Mouse (Mus musculus) cerebellum, adult 2 months (tissue): ENCODE measurements around the gene Dock11. TPM values are rescaled to one million over a fixed set of nuclear protein-coding genes. Genes with fewer than 3 reads are reported as not detected.
A peak's percentile ranks its signal among the peaks of the same experiment; 100 is the strongest.

Experiments
- DNase-seq, 2 experiments: peaks; one replicate each; pipeline ENCODE4 v3.0.0; 2021
- H3K27ac ChIP-seq: fragments of 200-500 bp; 2 replicates; pipeline ENCODE4 v1.5.1; 2012; ENCODE audit warnings: low read length, control low read depth, inconsistent platforms; ENCODE audit not compliant: insufficient read depth
- H3K27me3 ChIP-seq: fragments of 200-500 bp; 2 replicates; pipeline ENCODE4 v1.6.1; 2012; ENCODE audit warnings: inconsistent platforms, mild to moderate bottlenecking, low read length, moderate library complexity; ENCODE audit not compliant: control insufficient read depth, insufficient read depth
- H3K4me1 ChIP-seq: fragments of 200-500 bp; 2 replicates; pipeline ENCODE4 v1.6.1; 2011; ENCODE audit warnings: low read length; ENCODE audit not compliant: control insufficient read depth, insufficient read depth
- H3K4me3 ChIP-seq: fragments of 200-500 bp; replicated peaks from 2 replicates; pipeline ENCODE3; 2011; ENCODE audit warnings: mild to moderate bottlenecking, low read depth, low read length, control low read depth; ENCODE audit not compliant: insufficient read depth
- CTCF ChIP-seq: fragments of 200-500 bp; IDR thresholded peaks from 2 replicates; pipeline ENCODE4 v1.5.1; 2011; ENCODE audit warnings: low read depth, mild to moderate bottlenecking, control low read depth, low read length, moderate library complexity, borderline replicate concordance; ENCODE audit not compliant: insufficient read depth
- POLR2A ChIP-seq: fragments of 200-500 bp; IDR thresholded peaks from 2 replicates; pipeline ENCODE4 v1.6.1; 2011; ENCODE audit warnings: low read length, control low read depth, borderline replicate concordance; ENCODE audit not compliant: insufficient read depth
- WGBS: fragments of 180-500 bp; shearing (Covaris S2); methylation state at CpG from one replicate; pipeline ENCODE4 v1.1.7; 2018; 5-methylcytosine and 5-hydroxymethylcytosine counted together
- polyA plus RNA-seq: library from polyadenylated mRNA; depleted of rRNA; stranded (reverse); fragments of >200 nt; gene quantifications from 2 replicates; pipeline ENCODE4 v1.2.3, GENCODE M21; 2012

Gene Dock11
- polyA plus RNA-seq, 1 experiment, result 7.0 TPM

DNA sequence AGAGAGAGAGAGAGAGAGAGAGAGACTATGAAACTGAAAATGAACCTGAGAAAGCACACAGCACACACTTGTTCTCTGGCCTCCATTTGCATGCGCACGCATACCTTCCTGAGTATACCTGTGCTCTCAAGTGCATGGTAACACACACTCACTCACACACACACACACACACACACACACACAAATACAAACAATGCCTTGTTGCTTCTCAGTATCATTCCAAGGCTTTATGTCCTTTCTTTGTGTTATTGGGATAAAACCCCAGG lies 9.8 kb downstream of the Dock11 start:
- Histone ChIP-seq H3K4me3 (no peak overlapping the region), H3K27ac (no peak overlapping the region), H3K4me1 (no peaks in the 10 kb centered on the region), H3K27me3 (no peaks in the 10 kb centered on the region)
- no peak for DNase-seq
- 100% methylated on average over 2 of the region's 2 CpGs for WGBS
- no peak for TF ChIP-seq CTCF
- TF ChIP-seq POLR2A, result no peak

DNA sequence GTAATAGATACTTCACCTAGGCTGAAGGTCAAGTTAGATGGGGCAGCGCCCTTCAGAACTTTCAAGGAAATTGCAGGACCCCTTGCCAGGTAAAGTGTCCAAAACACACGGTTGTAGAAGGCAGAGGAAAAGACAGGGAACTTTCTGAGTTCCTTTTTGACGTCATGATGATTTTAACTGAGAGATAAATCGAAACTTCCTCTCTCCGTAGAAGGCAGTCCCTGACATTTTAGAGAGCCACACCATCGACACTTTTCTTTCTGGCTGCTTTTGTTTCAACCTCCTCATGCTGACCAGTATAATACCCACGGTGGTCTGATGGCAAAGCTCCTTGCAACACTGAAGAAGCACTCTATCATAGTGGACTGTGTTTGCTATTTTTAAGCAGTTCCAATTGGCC lies 15.7 kb downstream of the Dock11 start:
- Histone ChIP-seq H3K4me1 (no peaks in the 10 kb centered on the region), H3K27me3 (no peaks in the 10 kb centered on the region), H3K4me3 (no peak overlapping the region), H3K27ac (no peak overlapping the region)
- DNase-seq, result no peak
- TF ChIP-seq POLR2A, result no peak
- no peak for TF ChIP-seq CTCF
- 74% methylated on average over 7 of the region's 7 CpGs for WGBS

DNA sequence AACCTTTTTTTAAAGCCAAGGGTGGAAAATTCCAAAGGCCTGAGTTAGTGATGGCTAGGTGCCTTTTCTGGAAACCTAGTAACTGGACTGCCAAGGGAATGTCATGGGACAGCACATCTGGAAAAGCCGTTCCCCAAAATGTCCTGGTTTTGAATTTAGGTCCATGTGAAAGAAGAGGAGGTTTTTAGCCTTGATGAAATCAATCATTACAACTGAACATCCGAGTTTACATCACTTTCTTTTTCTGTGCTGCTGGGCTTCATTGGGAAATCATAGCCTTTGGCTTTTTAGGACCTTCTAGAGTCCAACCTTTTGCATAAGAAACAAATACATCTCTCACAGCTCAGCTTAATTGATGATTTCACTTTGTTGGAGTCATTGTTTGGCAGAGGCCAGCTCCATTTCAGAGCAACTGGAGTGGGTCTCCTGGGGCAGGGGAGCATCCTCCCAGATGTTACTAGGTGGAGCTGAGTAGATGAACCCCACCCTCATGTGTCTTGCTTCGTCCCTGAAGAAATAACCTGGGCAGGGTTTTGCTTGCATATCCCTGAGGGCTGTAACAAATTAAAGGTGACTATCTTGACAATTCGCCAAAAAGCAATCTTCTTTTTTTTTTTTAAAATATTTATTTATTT lies 18.2 kb downstream of the Dock11 start:
- H3K4me3 ChIP-seq, result no peak overlapping the region
- no peak for TF ChIP-seq POLR2A
- TF ChIP-seq CTCF, result no peak
- no peak overlapping the region for H3K27ac ChIP-seq
- H3K4me1 ChIP-seq, result no peaks in the 10 kb centered on the region
- no peak for DNase-seq
- WGBS, result 81% methylated on average over 4 of the region's 4 CpGs
- H3K27me3 ChIP-seq, result no peaks in the 10 kb centered on the region

DNA sequence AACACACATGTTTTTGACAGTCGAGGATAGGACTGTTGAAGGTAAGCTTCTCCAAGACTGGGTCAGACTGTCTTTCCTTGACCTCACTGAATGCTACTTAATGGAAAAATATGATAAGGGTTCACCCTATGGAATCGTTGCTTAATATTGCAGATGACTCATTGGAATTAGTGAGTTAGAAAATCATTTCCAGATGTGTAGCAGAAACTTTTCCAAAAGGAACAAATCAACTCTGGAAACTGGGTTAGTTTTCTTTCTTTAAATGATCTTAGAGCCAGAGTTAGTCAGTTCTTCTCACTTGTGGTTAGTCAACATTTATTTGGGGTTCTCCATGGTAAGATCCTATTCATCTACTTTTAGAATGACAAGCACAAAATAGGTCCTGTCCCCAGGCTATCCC lies 30.9 kb downstream of the Dock11 start:
- WGBS, result 92% methylated on average over 2 of the region's 2 CpGs
- H3K4me1 ChIP-seq, result no peaks in the 10 kb centered on the region
- H3K27ac ChIP-seq, result no peak overlapping the region

DNA sequence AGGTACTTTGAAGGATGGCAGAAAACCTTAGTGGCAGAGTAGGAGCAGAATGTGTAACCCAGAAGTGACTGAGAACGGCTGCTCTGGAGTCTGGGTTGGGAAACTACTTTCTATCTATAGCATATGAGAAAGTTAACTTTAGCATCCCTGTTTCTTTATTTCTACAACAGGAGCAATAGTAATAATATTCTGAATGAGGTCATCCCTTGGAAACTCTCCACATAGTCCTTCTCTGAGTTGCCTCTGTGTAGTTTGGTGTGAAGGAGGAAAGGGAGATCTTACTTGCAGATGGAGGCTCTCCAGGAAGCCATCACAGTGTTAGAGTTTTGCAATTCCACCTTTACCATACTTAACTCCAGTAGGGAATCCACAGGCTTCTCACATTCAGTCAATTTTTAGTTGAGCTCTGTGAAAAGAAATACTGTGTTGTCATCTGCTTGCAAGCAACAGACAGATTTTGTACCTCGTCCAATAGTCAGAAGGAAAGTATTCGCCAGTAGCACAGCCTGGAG lies 31.5 kb downstream of the Dock11 start:
- peak in 1 of 2 experiments; percentile 11 for DNase-seq
- WGBS, result 40% methylated on average over 3 of the region's 3 CpGs
- TF ChIP-seq POLR2A (no peak), CTCF (no peak)

More for the DNA sequence above, 30.9 kb downstream of the Dock11 start:
- TF ChIP-seq POLR2A (no peak), CTCF (no peak)
- Histone ChIP-seq H3K27me3 (no peaks in the 10 kb centered on the region), H3K4me3 (no peak overlapping the region)
- DNase-seq, result no peak

DNA sequence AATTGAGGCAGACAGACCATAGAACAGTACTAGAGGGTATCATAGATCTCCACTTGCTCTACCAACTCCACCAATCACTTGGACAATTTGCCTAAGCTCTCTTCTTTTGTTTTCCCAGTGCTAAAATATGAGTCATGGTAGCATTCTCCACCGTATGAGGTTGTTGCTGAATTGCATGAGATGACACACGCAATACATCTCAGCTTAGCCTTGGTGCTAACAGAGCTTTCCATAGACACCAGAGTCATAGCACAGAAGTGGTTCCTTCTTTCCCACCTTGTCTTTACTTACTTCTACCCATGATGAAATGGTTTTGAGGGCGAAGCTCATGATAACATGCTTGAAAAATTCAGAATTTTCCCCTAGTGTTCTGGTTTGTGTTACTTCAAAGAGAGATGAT lies 33.3 kb downstream of the Dock11 start:
- no peak for TF ChIP-seq POLR2A
- TF ChIP-seq CTCF, result no peak
- 93% methylated on average over 3 of the region's 3 CpGs for WGBS
- Histone ChIP-seq H3K27ac (no peak overlapping the region), H3K27me3 (no peaks in the 10 kb centered on the region), H3K4me1 (no peaks in the 10 kb centered on the region), H3K4me3 (no peak overlapping the region)
- DNase-seq, result no peak

More for the DNA sequence above, 31.5 kb downstream of the Dock11 start:
- Histone ChIP-seq H3K27ac (no peak overlapping the region), H3K4me1 (no peaks in the 10 kb centered on the region), H3K4me3 (no peak overlapping the region), H3K27me3 (no peaks in the 10 kb centered on the region)

DNA sequence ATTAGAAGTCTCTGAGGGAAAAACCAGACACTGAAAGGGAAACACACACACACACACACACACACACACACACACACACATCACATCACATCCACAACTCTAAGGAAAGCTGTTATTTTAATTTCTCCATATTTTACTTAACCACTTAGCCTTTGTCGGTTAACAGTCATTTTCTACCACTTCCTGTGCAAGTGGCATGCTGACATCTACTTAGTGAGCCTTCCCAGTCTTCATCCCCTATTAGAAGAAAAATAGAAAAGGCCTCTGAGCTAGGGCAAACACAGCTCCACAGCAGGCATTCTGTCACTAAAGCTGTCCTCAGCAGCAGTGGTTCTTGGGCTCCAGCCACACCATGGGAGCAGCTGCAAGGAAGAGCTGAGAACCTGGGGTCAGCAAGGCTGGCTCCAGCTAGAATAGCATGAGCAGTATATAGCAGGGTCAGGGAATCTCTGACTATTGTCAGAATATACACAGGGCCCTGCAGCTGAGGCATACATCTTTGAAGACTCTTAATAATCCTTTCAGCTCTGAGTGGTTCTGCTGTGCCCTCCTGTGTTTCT lies 36.2 kb downstream of the Dock11 start:
- H3K4me1 ChIP-seq, result no peaks in the 10 kb centered on the region
- TF ChIP-seq POLR2A (no peak), CTCF (no peak)
- no peaks in the 10 kb centered on the region for H3K27me3 ChIP-seq
- H3K4me3 ChIP-seq, result no peak overlapping the region
- H3K27ac ChIP-seq, result no peak overlapping the region
- DNase-seq, result no peak
- 63% methylated on average over 1 of the region's 1 CpGs for WGBS
